11 mouse cellular contexts compared by ENCODE assay signal in the genomic region with DNA sequence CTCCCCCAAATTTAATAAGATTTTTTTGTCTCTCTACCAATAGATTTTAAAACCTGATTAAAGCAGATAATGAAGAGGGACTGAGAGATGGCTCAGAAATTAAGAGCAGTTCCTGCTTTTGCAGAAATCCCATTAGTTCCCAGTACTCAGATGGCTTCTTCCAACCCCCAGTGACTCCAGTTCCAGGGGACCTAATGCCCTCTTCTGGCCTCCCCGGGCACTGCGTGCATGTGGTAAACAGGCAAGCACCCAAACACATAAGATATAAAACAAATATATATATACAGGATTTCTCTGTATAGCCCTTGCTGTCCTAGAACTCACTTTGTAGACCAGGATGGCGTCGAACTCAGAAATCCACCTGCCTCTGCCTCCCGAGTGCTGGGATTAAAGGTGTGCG.
DNase-seq lines count a peak whose midpoint lies in the region; ATAC-seq and TF ChIP-seq lines count a peak whose summit lies in the region.
"Had no signal": no experiment of that assay in that cellular context is flagged by ENCODE, and none has a peak within 500 bp of the region (broad histone marks: within the 10 kb centered on the region; RNA-seq: fewer than 3 reads in every experiment).

No protein-coding gene starts in this region.

- H3K4me2 ChIP-seq in limb, embryonic 11.5 days (ENCODE audit: low read depth, severe bottlenecking) = no peak overlapping the region
- no peak overlapping the region for H3K4me2 ChIP-seq in forebrain, embryonic 15.5 days (replicated peaks)
- H3K4me2 ChIP-seq: embryonic facial prominence, embryonic 13.5 days; heart, embryonic 13.5 days; limb, embryonic 12.5 days had no signal

- ATAC-seq in limb, embryonic 11.5 days (ENCODE audit: insufficient number of reproducible peaks, low FRiP score, low TSS enrichment, low read depth) = no peak
- ATAC-seq in forebrain, embryonic 15.5 days (replicated peaks) = no peak

- intact Hi-C loops in left cerebral cortex, adult 2 months (cut with DNase I) = no loop called here
- intact Hi-C loops in left cerebral cortex, postnatal 4 days (cut with DNase I) = no loop called here

- H3K9me3 ChIP-seq in limb, embryonic 11.5 days (ENCODE audit: control insufficient read depth, low read length) = no peaks in the 10 kb centered on the region
- H3K9me3 ChIP-seq in forebrain, embryonic 15.5 days = no peaks in the 10 kb centered on the region
- H3K9me3 ChIP-seq: limb, embryonic 12.5 days had no signal

- H3K4me1 ChIP-seq in limb, embryonic 11.5 days (ENCODE audit: control insufficient read depth, insufficient read depth, low read length) = 0 out of 2 replicates have a peak, but pooled peaks cover 3% of the 10 kb centered on the region
- no peaks in the 10 kb centered on the region for H3K4me1 ChIP-seq in forebrain, embryonic 15.5 days
- H3K4me1 ChIP-seq: heart, embryonic 13.5 days had no signal

- no peak overlapping the region for H3K27ac ChIP-seq in left cerebral cortex, adult 2 months
- no peak overlapping the region for H3K27ac ChIP-seq in limb, embryonic 11.5 days (replicated peaks; ENCODE audit: low read depth, low read length)
- no peak overlapping the region for H3K27ac ChIP-seq in forebrain, embryonic 15.5 days (replicated peaks)
- H3K27ac ChIP-seq: embryonic facial prominence, embryonic 13.5 days; heart, embryonic 13.5 days; limb, embryonic 12.5 days had no signal

- no peak overlapping the region for H3K4me3 ChIP-seq in left cerebral cortex, adult 2 months
- H3K4me3 ChIP-seq in limb, embryonic 11.5 days (ENCODE audit: low read depth, low read length) = no peak overlapping the region
- H3K4me3 ChIP-seq in forebrain, embryonic 15.5 days = no peak overlapping the region
- H3K4me3 ChIP-seq: embryonic facial prominence, embryonic 13.5 days; heart, embryonic 13.5 days; limb, embryonic 12.5 days had no signal

- WGBS in limb, embryonic 11.5 days = 78% methylated on average over 6 of the region's 6 CpGs
- WGBS in forebrain, embryonic 15.5 days = 94% methylated on average over 6 of the region's 6 CpGs

- no peaks in the 10 kb centered on the region for H3K36me3 ChIP-seq in limb, embryonic 11.5 days (ENCODE audit: control insufficient read depth, insufficient read depth, low read length)
- no peaks in the 10 kb centered on the region for H3K36me3 ChIP-seq in forebrain, embryonic 15.5 days
- H3K36me3 ChIP-seq: embryonic facial prominence, embryonic 13.5 days; heart, embryonic 13.5 days; limb, embryonic 12.5 days had no signal

- peak; percentile 39 to 42 for DNase-seq in cerebellum, postnatal 10 days
- no peak for DNase-seq in cerebellum, postnatal 4 days (ENCODE audit: low spot score in 2 of 2)
- no peak for DNase-seq in left cerebral cortex, adult 2 months (ENCODE audit: extremely low spot score in 1 of 2, low spot score in 2 of 2)
- no peak for DNase-seq in left cerebral cortex, postnatal 4 days
- DNase-seq in NIH3T3 (ENCODE audit: low read depth) (peak; percentile 38), adipocyte (ENCODE audit: low spot score) (no peak)
- peak; percentile 60 for DNase-seq in limb, embryonic 11.5 days (ENCODE audit: low spot score)

- TF ChIP-seq CTCF in left cerebral cortex, adult 2 months (IDR thresholded peaks at IDR 0.05) = peak; percentile 29

- H3K27me3 ChIP-seq in limb, embryonic 11.5 days (ENCODE audit: control insufficient read depth, insufficient read depth, low read length) = no peaks in the 10 kb centered on the region
- no peaks in the 10 kb centered on the region for H3K27me3 ChIP-seq in forebrain, embryonic 15.5 days
- H3K27me3 ChIP-seq: embryonic facial prominence, embryonic 13.5 days; heart, embryonic 13.5 days; limb, embryonic 12.5 days had no signal

- no peak overlapping the region for H3K9ac ChIP-seq in limb, embryonic 11.5 days (ENCODE audit: low read length)
- no peak overlapping the region for H3K9ac ChIP-seq in forebrain, embryonic 15.5 days (replicated peaks)
- H3K9ac ChIP-seq: embryonic facial prominence, embryonic 13.5 days; heart, embryonic 13.5 days; limb, embryonic 12.5 days had no signal

Comparison
In these comparisons a context has a peak if more than half of its experiments do, and no peak if none do; other contexts are left out.
1. DNase-seq: peak in cerebellum, postnatal 10 days (2 of 2), NIH3T3 (single experiment) and limb, embryonic 11.5 days (single experiment); none in cerebellum, postnatal 4 days (0 of 2), left cerebral cortex, adult 2 months (0 of 2), left cerebral cortex, postnatal 4 days (single experiment) and adipocyte (single experiment).